Mouse (Mus musculus) heart, embryonic 16.5 days (tissue): ENCODE measurements around the gene Nr4a2. TPM values are rescaled to one million over a fixed set of nuclear protein-coding genes. Genes with fewer than 3 reads are reported as not detected.

Experiments
- ATAC-seq: fragments of 200-750 bp; cut with Nextera tagmentation; replicated peaks from 2 replicates; pipeline ENCODE4 v1.8.0; 2017; ENCODE audit warnings: moderate number of reproducible peaks; ENCODE audit not compliant: insufficient read depth, low FRiP score; ENCODE audit errors: extremely low read depth
- H3K27ac ChIP-seq: fragments of 300-500 bp; sonication (generic); 2 replicates; pipeline ENCODE4 v1.5.1; 2014; ENCODE audit warnings: mild to moderate bottlenecking, low read length, control low read depth, moderate library complexity
- H3K27me3 ChIP-seq: fragments of 300-500 bp; sonication (generic); 2 replicates; pipeline ENCODE4 v1.6.1; 2014; ENCODE audit warnings: low read length, mixed read lengths; ENCODE audit not compliant: control insufficient read depth, insufficient read depth
- H3K36me3 ChIP-seq: fragments of 300-500 bp; sonication (generic); 2 replicates; pipeline ENCODE4 v1.6.1; 2014; ENCODE audit not compliant: control insufficient read depth, insufficient read depth
- H3K4me1 ChIP-seq: fragments of 300-500 bp; sonication (generic); 2 replicates; pipeline ENCODE4 v1.6.1; 2014; ENCODE audit warnings: low read length, mixed read lengths; ENCODE audit not compliant: control insufficient read depth, insufficient read depth
- H3K4me2 ChIP-seq: fragments of 300-500 bp; sonication (generic); 2 replicates; pipeline ENCODE4 v1.6.1; 2014; ENCODE audit warnings: low read depth, mild to moderate bottlenecking, control low read depth, low read length
- H3K4me3 ChIP-seq: fragments of 300-500 bp; sonication (generic); 2 replicates; pipeline ENCODE4 v1.5.1; 2014; ENCODE audit warnings: mild to moderate bottlenecking, control low read depth, low read length
- H3K9ac ChIP-seq: fragments of 300-500 bp; sonication (generic); 2 replicates; pipeline ENCODE4 v1.6.1; 2014; ENCODE audit warnings: low read length, control low read depth
- H3K9me3 ChIP-seq: fragments of 300-500 bp; sonication (generic); replicated peaks from 2 replicates; pipeline ENCODE4 v1.6.1; 2016; ENCODE audit warnings: low read length; ENCODE audit not compliant: control insufficient read depth
- WGBS: fragments of 180-500 bp; shearing (Covaris S2); extraction: QIAGEN DNeasy Blood & Tissue Kit; methylation state at CpG from one replicate; pipeline ENCODE4 v1.1.7; 2014; 5-methylcytosine and 5-hydroxymethylcytosine counted together
- polyA plus RNA-seq: library from polyadenylated mRNA; unstranded; fragments of >200 nt; fragmentation: Nextera tagmentation; extraction: Ambion mirVana; gene quantifications from 2 replicates; pipeline ENCODE4 v1.2.1, GENCODE M21; 2015

Gene Nr4a2
- polyA plus RNA-seq, 1 experiment from 2014 or later: 2.1 TPM

GRCm38 (mm10) chr2:57105401-57105800 is 18.4 kb downstream of the Nr4a2 start:
- H3K9ac ChIP-seq: no peak overlapping the region
- no peak overlapping the region for H3K4me2 ChIP-seq
- no peak overlapping the region for H3K27ac ChIP-seq
- ATAC-seq: no peak
- peaks cover 84% of the 10 kb centered on the region for H3K27me3 ChIP-seq
- H3K9me3 ChIP-seq: no peaks in the 10 kb centered on the region
- 17% methylated on average over 7 of the region's 7 CpGs for WGBS
- peaks cover 20% of the 10 kb centered on the region for H3K4me1 ChIP-seq
- no peak overlapping the region for H3K4me3 ChIP-seq
- no peaks in the 10 kb centered on the region for H3K36me3 ChIP-seq

GRCm38 (mm10) chr2:57104731-57105130 is 19.1 kb downstream of the Nr4a2 start:
- Histone ChIP-seq H3K9me3 (no peaks in the 10 kb centered on the region), H3K4me2 (no peak overlapping the region), H3K27ac (no peak overlapping the region), H3K27me3 (peaks cover 78% of the 10 kb centered on the region), H3K9ac (no peak overlapping the region), H3K4me1 (peaks cover 20% of the 10 kb centered on the region), H3K36me3 (no peaks in the 10 kb centered on the region), H3K4me3 (no peak overlapping the region)
- 11% methylated on average over 8 of the region's 8 CpGs for WGBS
- no peak for ATAC-seq

- Histone ChIP-seq H3K27me3 (peaks cover 75% of the 10 kb centered on the region), H3K4me2 (peak overlapping the region; percentile 73), H3K4me3 (peak overlapping the region; percentile 51), H3K9me3 (no peaks in the 10 kb centered on the region), H3K9ac (no peak overlapping the region), H3K4me1 (peaks cover 20% of the 10 kb centered on the region), H3K27ac (no peak overlapping the region), H3K36me3 (no peaks in the 10 kb centered on the region)
- no peak for ATAC-seq
- 3% methylated on average over 26 of the region's 26 CpGs for whole genome bisulfite sequencing
Measured at GRCm38 (mm10) chr2:57103845-57104660, 19.8 kb downstream of the Nr4a2 start.

DNA sequence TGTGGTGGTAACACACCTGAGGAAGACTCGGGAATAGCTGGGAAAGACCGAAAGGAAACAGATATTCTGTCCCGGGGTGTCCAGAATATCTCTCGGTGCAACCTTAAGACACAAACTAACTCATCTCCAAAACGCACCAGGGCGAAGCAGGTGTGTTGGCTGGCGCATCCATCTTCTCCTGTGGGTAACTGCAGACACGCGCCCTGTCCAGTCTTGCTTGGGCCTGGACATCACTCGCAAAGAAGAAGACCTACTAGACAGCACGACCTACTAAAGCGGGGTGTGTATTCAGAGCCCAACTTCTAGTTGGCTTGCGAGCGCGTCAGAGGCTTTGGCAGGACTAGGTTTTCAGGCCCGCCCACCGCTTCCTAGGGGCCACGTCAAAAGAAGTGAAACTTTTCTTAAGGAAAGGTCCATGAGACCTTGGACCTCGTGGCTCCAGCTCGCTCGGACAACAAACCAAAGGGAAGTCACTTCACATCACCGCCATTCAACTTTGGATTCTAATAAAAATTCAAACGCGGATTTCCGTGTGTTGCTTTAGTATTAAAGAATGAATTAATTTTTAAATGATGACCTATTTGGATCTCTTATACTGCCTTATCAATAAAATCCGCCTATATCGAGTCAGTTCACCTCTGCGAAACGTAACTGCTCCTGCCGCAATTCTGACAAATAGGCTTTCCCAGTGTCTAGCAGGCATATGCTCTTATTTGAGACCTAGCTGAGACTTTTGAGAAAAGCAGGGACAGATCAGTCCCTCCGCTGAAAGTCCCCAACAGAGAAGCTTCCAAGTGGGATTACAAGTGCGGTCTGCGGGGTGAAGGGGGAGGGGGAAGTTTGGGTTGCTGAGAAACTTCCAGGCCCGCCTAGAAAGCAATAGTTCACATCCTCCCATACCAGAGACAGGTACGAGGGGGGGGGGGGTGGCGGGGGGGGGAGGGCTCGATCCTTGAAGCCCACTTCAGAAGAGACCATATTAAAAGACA is 20.7 kb downstream of the Nr4a2 start:
- Histone ChIP-seq H3K4me3 (peak overlapping the region; percentile 51), H3K27ac (no peak overlapping the region), H3K9me3 (no peaks in the 10 kb centered on the region), H3K27me3 (peaks cover 73% of the 10 kb centered on the region), H3K36me3 (no peaks in the 10 kb centered on the region), H3K9ac (no peak overlapping the region), H3K4me2 (peak overlapping the region; percentile 73), H3K4me1 (peaks cover 20% of the 10 kb centered on the region)
- no peak for ATAC-seq
- 1% methylated on average over 36 of the region's 37 CpGs for WGBS

GRCm38 (mm10) chr2:57102091-57102855 is 21.5 kb downstream of the Nr4a2 start:
- WGBS: 1% methylated on average over 51 of the region's 51 CpGs
- H3K4me3 ChIP-seq: peak overlapping the region; percentile 51
- no peak overlapping the region for H3K27ac ChIP-seq
- peaks cover 20% of the 10 kb centered on the region for H3K4me1 ChIP-seq
- H3K9me3 ChIP-seq: no peaks in the 10 kb centered on the region
- H3K36me3 ChIP-seq: no peaks in the 10 kb centered on the region
- 0 out of 2 replicates have a peak, but pooled peaks have one; percentile 37 for ATAC-seq
- H3K4me2 ChIP-seq: peak overlapping the region; percentile 73
- no peak overlapping the region for H3K9ac ChIP-seq
- H3K27me3 ChIP-seq: peaks cover 70% of the 10 kb centered on the region

- no peak for ATAC-seq
- Histone ChIP-seq H3K36me3 (no peaks in the 10 kb centered on the region), H3K4me2 (no peak overlapping the region), H3K9me3 (no peaks in the 10 kb centered on the region), H3K4me3 (no peak overlapping the region), H3K9ac (no peak overlapping the region), H3K27ac (no peak overlapping the region), H3K4me1 (peaks cover 20% of the 10 kb centered on the region), H3K27me3 (peaks cover 58% of the 10 kb centered on the region)
- WGBS: 73% methylated on average over 3 of the region's 3 CpGs
Measured at GRCm38 (mm10) chr2:57100241-57100640, 23.6 kb downstream of the Nr4a2 start.

DNA sequence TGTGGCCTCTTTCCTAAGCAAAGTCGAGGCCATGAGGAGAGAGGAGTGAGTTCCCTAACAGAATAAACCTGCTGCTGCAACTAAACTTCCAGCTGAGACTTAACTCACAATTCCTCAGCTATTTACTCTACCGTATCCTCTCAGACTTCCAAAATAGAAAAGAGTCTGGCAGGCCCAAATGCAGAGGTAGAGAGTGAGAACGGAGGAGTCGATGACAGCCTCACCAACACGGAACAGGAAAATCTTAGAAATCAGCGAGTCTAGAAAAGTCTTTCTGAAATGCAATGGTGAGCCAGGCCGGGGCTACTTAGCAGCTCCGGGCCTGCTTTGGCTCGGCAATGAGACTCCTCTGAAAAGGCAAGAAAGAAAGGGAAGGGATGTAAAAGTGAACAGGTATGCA is 51.4 kb downstream of the Nr4a2 start:
- Histone ChIP-seq H3K4me2 (no peak overlapping the region), H3K9ac (no peak overlapping the region), H3K27me3 (no peaks in the 10 kb centered on the region), H3K27ac (no peak overlapping the region), H3K9me3 (no peaks in the 10 kb centered on the region), H3K36me3 (no peaks in the 10 kb centered on the region), H3K4me3 (no peak overlapping the region), H3K4me1 (no peaks in the 10 kb centered on the region)
- no peak for ATAC-seq
- WGBS: 57% methylated on average over 9 of the region's 9 CpGs

DNA sequence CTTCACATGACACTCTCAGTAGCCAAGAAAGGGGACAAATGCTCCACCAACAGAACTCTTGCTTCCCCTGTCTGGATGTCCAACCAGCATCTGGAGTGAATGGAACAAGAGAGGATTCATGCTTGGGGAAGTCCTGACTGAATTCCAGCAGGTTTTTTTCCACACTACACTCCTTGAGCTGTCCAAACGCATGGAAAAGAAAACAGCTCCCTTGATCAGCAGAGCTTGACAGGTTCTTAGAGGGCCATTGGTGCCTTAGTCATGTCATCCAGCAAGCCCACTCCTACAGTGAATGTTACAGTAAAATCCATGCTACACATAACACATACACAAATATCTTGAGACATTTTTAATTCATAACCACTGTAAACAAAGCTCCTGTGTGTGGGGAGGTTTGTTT is 60.3 kb downstream of the Nr4a2 start:
- H3K27ac ChIP-seq: no peak overlapping the region
- 55% methylated on average over 1 of the region's 1 CpGs for whole genome bisulfite sequencing
- no peaks in the 10 kb centered on the region for H3K9me3 ChIP-seq
- no peak for ATAC-seq
- H3K27me3 ChIP-seq: no peaks in the 10 kb centered on the region
- no peaks in the 10 kb centered on the region for H3K4me1 ChIP-seq
- H3K36me3 ChIP-seq: no peaks in the 10 kb centered on the region
- no peak overlapping the region for H3K4me2 ChIP-seq
- H3K9ac ChIP-seq: no peak overlapping the region
- no peak overlapping the region for H3K4me3 ChIP-seq
